Mouse (Mus musculus) T-helper 17 cell (primary cell): ENCODE results near the gene 9130023H24Rik.

Experiments
- in situ Hi-C, 2 experiments: fragments of 300-600 bp; cut with MboI, MseI; formaldehyde crosslinking; loops; 1 replicate in 1 of 2; 2 replicates in 1 of 2; pipeline ENCODE4 v1.15.1; 2025; ENCODE audit warnings: high pct_unique_total_duplicates in 2 of 2

9130023H24Rik gene

DNA sequence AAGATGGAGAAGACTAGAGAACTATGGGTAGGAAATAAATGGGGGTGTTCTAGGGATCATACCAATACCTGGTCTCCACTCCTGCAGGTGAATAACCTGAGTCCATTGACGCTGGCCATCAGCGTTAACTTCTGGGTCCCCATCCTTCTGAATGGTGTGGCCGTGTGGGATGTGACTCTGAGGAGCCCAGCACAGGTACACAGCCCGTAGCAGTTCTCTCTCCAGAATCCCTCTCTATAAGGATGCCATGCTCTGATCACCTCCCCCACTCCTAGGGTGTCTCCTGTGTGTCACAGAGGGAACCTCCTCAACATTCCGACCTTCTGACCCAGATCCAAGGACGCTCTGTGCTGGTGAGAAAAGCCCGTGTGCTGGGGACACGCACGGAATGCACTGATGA is 34.8 kb downstream of the 9130023H24Rik start:
- in situ Hi-C loops, result loop anchor here in 1 of 2 experiments (5.0 to 25.0 kb wide), 3 partner anchors 56 to 191 kb away; partner anchors contain the start of gene Trim72

DNA sequence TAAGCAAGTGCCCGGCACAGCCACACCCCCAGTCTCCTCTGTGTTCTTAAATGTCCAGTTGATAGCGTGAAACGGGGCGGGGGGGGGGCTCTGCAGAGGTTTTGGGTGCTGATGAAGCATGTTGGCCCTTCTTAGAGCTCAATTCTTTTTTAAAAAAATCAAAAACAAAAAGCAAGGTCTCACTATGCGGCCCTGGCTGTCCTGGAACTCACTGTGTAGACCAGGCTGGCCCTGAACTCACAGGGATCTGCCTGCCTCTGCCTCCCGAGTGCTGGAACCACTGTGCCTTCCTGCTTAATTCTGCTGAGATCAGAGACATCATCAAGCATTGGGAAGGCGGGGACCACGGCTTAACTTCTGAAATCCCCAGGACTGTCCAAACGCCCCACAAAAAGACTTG is 36.2 kb downstream of the 9130023H24Rik start:
- in situ Hi-C loops, result loop anchor here in 1 of 2 experiments (5.0 to 25.0 kb wide), 3 partner anchors 54 to 189 kb away; partner anchors contain the start of gene Trim72
